Mouse (Mus musculus): ENCODE data around the gene Prr14.
"Not testable (repeated sequence)": the region's sequence is repeated elsewhere in the genome, so short reads cannot be mapped to it uniquely, and the experiment has no call there.

Prr14 gene

DNA sequence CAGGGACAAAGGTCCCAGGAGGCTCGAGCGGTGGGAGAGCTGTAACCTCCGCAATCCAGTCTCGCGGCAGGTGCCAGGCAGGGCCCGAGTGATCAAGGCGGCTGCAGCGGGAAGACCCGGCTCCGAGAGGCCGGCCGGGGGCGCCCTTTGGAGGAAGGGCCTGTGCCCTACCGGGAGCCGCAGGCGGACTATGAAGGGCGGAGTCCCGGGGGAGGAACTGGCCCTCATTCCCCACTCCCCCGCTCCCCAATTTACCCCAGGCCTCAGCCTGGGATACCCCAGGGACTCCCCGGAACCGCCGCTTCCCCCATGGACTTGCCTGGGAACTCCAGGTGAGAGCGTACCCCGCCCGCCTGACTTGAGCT is 12.2 kb downstream of the Prr14 start:
- DNase-seq (ENCODE audit: low read depth, low spot score), result no peak

GRCm38 (mm10) chr7:127472060-127472459 is 12.6 kb downstream of the Prr14 start:
- peak; percentile 41 for DNase-seq (ENCODE audit: low read depth, low spot score)

- DNase-seq (ENCODE audit: low read depth, low spot score), result peak; percentile 56
These were observed 14.3 kb downstream of the Prr14 start for GRCm38 (mm10) chr7:127473705-127474104.

DNA sequence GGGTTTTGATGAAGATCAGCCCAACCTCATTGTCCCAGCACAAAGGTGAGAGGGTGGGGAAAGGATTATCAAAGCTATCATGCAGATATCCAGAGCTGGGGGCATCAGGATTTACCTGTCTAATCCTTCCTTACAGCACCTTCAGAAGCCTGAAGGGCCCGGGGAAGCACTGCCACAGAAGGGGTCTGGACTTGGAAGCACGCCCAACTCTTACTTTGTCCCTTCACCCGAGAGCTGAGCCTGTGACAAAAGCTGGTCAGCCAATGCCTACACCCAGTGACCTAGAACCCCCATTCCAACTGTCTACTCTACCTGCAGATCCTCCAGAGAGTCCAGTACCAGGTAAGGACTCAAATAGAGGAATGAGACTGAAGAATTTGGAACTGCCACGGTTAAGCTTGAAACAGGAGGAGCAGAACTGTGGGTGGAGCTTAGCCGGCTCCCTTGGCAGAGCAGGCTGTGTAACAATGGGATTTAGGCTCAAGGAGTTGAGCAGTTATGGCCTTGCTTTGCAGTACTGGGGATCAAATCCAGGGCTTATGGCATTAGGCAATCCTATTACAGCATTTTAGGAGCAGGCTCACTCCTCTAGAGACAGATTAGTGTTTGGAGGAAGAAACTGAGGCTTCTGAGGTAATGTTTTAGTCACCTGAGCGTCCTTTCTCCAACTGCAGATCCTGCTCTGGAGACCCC is 15.1 kb downstream of the Prr14 start:
- DNase-seq (ENCODE audit: low read depth, low spot score), result peak; percentile 20

GRCm38 (mm10) chr7:127475186-127475740 is 15.9 kb downstream of the Prr14 start:
- no peak for DNase-seq (ENCODE audit: low read depth, low spot score)

DNA sequence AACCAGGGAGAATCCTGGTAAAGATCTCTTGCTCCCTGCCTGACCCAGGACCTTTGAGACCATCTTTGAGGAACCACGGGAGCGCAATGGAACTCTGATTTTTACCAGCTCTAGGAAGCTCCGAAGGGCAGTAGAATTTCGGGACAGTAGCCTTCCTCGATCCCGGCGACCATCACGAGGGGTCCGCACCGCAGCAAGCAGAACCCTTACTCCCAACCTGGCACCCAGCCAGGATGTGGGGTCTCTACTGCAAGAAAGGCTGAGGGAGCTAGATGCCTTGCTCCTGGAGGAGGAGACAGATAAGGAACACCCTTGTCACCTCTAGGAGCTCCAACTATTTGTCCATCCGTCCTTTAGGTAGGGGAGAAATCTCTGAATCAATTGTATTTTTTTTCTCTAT is 16.9 kb downstream of the Prr14 start:
- DNase-seq (ENCODE audit: low read depth, low spot score), result no peak

DNA sequence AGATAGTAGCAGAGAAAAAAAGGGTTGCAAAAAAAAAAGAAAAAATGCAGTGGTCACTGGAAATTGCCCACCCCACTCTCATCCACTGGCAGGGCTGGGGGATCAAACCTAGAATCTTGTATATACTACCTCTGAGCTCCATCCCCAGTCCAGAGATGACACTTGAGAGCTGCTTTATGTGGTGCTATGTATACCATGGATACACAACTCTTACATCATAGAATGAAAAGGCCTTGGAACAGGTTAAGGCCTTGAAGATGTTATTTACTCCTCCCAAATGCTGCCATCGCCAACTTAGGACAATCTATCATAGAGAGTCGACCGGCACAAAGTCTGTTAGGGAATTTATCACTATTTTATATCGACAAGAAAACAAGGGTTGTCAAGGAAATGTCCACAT is 17.4 kb downstream of the Prr14 start:
- DNase-seq (ENCODE audit: low read depth, low spot score), result no peak

- peak; percentile 100 for DNase-seq (ENCODE audit: low read depth, low spot score)
These were observed 18.6 kb downstream of the Prr14 start for GRCm38 (mm10) chr7:127477687-127478634.

GRCm38 (mm10) chr7:127478635-127479317 is 19.4 kb downstream of the Prr14 start, which contains the start of gene Fbrs:
Fbrs (plus strand) TSS chr7:127479199.
- peak; percentile 97 for DNase-seq (ENCODE audit: low read depth, low spot score)

GRCm38 (mm10) chr7:127479318-127480225 is 20.2 kb downstream of the Prr14 start:
- no peak for DNase-seq (ENCODE audit: low read depth, low spot score)

DNA sequence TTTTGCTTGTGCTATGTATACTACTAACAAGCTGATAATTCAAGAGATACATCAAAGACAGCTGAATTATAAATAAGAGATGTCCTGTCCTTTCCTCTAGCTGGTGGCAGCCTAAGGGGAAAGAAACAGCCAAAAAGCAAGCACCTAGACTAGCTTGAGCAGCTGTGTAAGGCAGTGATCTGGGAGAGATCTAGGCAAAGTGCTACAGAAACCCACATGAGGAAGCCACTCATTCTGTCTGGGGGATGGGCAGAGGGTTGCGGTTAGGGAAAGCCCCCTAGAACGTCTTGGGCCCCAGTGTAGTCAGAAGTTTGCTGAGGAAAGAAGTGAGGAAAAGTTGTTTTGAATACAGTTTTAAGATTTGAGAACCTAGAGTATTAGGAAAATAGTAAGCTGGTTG is 20.9 kb downstream of the Prr14 start:
- DNase-seq (ENCODE audit: low read depth, low spot score), result no peak

DNA sequence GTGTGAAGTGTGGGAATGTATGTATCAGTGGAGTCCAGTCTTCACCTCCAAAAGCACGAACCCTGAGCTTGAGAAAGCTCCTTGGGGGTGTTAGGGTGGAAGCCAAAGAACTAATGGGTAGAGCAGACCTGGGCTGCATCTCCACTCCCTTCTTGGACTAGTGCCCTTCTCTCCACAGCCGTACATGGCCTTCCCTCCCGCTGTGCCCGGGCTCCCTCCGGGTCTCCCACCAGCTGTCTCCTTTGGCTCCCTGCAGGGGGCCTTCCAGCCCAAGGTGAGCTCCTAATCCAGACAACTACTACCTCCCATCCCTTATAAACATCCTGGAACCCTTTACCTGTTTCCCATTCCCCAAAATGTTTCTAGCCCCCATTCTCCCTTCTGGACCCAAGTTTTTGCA is 26.0 kb downstream of the Prr14 start:
- DNase-seq (ENCODE audit: low read depth, low spot score), result no peak

- DNase-seq (ENCODE audit: low read depth, low spot score), result not testable (repeated sequence)
These were observed 29.0 kb downstream of the Prr14 start for GRCm38 (mm10) chr7:127488364-127488763.

- DNase-seq (ENCODE audit: low read depth, low spot score), result no peak
These were observed 30.6 kb downstream of the Prr14 start for GRCm38 (mm10) chr7:127489982-127490381.

- no peak for DNase-seq (ENCODE audit: low read depth, low spot score)
These were observed 32.4 kb downstream of the Prr14 start for GRCm38 (mm10) chr7:127491846-127492245.

DNA sequence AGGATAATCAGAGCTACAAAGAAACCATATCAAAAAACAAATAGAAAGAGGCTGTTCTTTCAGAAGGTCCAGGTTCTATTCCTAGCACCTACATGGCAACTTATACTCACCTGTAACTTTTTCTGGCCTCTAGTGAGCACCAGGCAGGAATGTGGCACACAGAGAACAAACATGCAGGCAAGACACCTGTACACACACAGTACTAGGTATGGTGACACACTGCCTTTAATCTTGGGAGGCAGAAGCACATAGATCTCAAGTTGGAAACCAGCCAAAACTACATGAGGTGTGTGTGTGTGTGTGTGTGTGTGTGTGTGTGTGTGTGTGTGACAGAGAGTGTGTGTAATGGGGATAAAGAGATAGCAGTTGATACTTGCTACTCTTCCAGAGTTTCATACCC is 35.2 kb downstream of the Prr14 start:
- no peak for DNase-seq (ENCODE audit: low read depth, low spot score)

- no peak for DNase-seq (ENCODE audit: low read depth, low spot score)
These were observed 38.0 kb downstream of the Prr14 start for GRCm38 (mm10) chr7:127497382-127497781.

DNA sequence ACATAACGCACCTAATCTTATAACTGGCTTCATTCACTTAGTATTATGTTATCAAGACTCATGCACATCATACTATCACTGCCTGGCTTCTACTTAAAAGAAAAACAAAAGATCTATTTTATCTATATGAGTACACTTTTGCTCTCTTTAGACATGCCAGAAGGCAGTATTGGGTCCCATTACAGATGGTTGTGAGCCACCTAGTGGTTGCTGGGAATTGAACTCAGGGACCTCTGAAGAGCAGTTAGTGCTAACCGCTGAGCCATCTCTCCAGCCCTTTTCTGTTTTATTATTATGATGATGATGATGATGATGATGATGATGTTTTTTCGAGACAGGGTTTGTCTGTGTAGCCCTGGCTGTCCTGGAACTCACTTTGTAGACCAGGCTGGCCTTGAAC is 39.0 kb downstream of the Prr14 start:
- DNase-seq (ENCODE audit: low read depth, low spot score), result peak; percentile 56

DNA sequence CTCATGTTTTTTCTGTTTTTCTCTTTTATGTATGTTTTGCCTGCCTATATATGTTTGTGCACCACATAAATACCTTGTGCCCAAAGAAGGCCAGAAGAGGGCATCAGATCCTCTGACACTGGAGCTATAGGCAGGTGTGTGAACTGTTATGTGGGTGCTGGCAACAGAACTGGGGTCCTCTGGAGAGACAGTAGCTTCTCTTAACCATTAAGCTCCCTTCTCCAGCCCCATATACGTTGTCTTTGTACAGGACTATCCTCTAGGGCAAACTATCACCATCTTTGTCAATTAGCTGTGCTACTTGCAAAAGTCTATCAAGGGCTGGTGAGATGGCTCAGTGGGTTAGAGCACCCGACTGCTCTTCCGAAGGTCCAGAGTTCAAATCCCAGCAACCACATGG is 48.9 kb downstream of the Prr14 start:
- DNase-seq (ENCODE audit: low read depth, low spot score), result no peak

- not testable (repeated sequence) for DNase-seq (ENCODE audit: low read depth, low spot score)
These were observed 50.4 kb downstream of the Prr14 start for GRCm38 (mm10) chr7:127509830-127510229.

- DNase-seq (ENCODE audit: low read depth, low spot score), result peak; percentile 78
These were observed 51.8 kb downstream of the Prr14 start for GRCm38 (mm10) chr7:127511241-127511640.

All from R1 (cell line).